Mouse (Mus musculus) intestine, postnatal 0 days (tissue): Measurements from ENCODE around the gene Ankrd37. TPM values are rescaled to one million over a fixed set of nuclear protein-coding genes. Genes with fewer than 3 reads are reported as not detected.

Source experiments
- ATAC-seq: fragments of 200-750 bp; cut with Nextera tagmentation; 2 replicates; pipeline ENCODE4 v1.8.0; 2017; ENCODE audit warnings: mild to moderate bottlenecking, moderate TSS enrichment, moderate library complexity
- H3K27ac ChIP-seq: fragments of 300-500 bp; sonication (generic); 2 replicates; pipeline ENCODE4 v1.5.1; 2014; ENCODE audit warnings: mild to moderate bottlenecking, low read depth, low read length, moderate library complexity
- H3K27me3 ChIP-seq: fragments of 300-500 bp; sonication (generic); replicated peaks from 2 replicates; pipeline ENCODE4 v1.6.1; 2014; ENCODE audit warnings: low read length, mixed read lengths; ENCODE audit not compliant: control insufficient read depth, insufficient read depth
- H3K36me3 ChIP-seq: fragments of 300-500 bp; sonication (generic); 2 replicates; pipeline ENCODE4 v1.6.1; 2014; ENCODE audit warnings: mild to moderate bottlenecking, moderate library complexity; ENCODE audit not compliant: control insufficient read depth, insufficient read depth
- H3K4me1 ChIP-seq: fragments of 300-500 bp; sonication (generic); replicated peaks from 2 replicates; pipeline ENCODE4 v1.6.1; 2014; ENCODE audit warnings: antibody characterized with exemption, low read length, mixed read lengths; ENCODE audit not compliant: control insufficient read depth, insufficient read depth
- H3K4me2 ChIP-seq: fragments of 300-500 bp; sonication (generic); replicated peaks from 2 replicates; pipeline ENCODE4 v1.6.1; 2014; ENCODE audit warnings: low read depth, mild to moderate bottlenecking, moderate library complexity
- H3K4me3 ChIP-seq: fragments of 300-500 bp; sonication (generic); 2 replicates; pipeline ENCODE4 v1.5.1; 2014; ENCODE audit warnings: low read depth, low read length
- H3K9ac ChIP-seq: fragments of 300-500 bp; sonication (generic); 2 replicates; pipeline ENCODE4 v1.6.1; 2014; ENCODE audit warnings: mild to moderate bottlenecking, low read depth, low read length
- H3K9me3 ChIP-seq: fragments of 300-500 bp; sonication (generic); 2 replicates; pipeline ENCODE4 v1.6.1; 2016; ENCODE audit warnings: mixed run types; ENCODE audit not compliant: control insufficient read depth
- CTCF ChIP-seq: sonication (generic); IDR thresholded peaks from 2 replicates; pipeline ENCODE4 v1.5.1; 2016; ENCODE audit warnings: low read depth, mild to moderate bottlenecking, control low read depth, antibody characterized with exemption, moderate library complexity
- WGBS: fragments of 180-500 bp; shearing (Covaris S2); extraction: QIAGEN DNeasy Blood & Tissue Kit; methylation state at CpG from one replicate; pipeline ENCODE4 v1.1.7; 2014; 5-methylcytosine and 5-hydroxymethylcytosine counted together
- polyA plus RNA-seq: library from polyadenylated mRNA; unstranded; fragments of >200 nt; fragmentation: Nextera tagmentation; extraction: Ambion mirVana; gene quantifications from 2 replicates; pipeline ENCODE4 v1.2.1, GENCODE M21; 2015

The Ankrd37 gene
- polyA plus RNA-seq, 1 experiment from 2014 or later, result 32.7 TPM

DNA sequence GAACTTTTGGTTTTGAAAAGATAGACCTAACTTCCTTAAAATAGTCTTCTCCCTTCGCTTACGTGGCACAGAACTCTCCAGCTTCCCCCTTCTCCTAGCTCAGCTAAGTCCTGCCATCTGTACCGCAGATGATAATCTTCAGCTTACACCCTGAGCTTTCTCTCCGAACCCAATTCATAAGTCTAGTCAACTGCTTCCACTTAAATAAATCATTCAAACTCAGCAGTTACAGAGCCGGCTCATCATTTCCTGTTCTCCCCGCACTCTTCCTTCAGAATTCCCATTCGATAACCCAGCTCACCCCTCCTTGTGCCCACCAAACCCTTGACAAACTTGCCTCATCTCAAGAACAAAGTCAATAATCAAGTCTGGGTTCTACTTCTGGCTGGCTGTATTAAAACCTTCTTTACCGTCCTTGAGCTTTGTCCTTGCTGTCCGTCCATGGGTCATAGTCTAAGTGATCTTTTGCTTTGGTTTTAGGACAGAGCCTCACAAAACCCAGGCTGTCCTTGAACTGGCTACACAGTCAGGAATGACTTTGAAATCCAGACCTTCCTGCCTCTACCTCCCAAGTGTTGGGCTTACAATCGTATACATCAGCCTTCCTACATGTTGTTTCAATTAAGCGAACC lies 29.6 kb downstream of the Ankrd37 start:
- 0 out of 2 replicates have a peak, but pooled peaks cover 3% of the 10 kb centered on the region for H3K9me3 ChIP-seq
- 48% methylated on average over 11 of the region's 11 CpGs for whole genome bisulfite sequencing
- H3K4me1 ChIP-seq, result peaks cover 10% of the 10 kb centered on the region
- no peaks in the 10 kb centered on the region for H3K27me3 ChIP-seq
- TF ChIP-seq CTCF, result no peak
- peak overlapping the region; percentile 60 for H3K27ac ChIP-seq
- H3K9ac ChIP-seq, result peak overlapping the region; percentile 52
- peak overlapping the region; percentile 77 for H3K4me3 ChIP-seq
- no peak for ATAC-seq
- peaks cover 4% of the 10 kb centered on the region; the same call in 1 of the 2 replicates for H3K36me3 ChIP-seq
- H3K4me2 ChIP-seq, result peak overlapping the region; percentile 85

DNA sequence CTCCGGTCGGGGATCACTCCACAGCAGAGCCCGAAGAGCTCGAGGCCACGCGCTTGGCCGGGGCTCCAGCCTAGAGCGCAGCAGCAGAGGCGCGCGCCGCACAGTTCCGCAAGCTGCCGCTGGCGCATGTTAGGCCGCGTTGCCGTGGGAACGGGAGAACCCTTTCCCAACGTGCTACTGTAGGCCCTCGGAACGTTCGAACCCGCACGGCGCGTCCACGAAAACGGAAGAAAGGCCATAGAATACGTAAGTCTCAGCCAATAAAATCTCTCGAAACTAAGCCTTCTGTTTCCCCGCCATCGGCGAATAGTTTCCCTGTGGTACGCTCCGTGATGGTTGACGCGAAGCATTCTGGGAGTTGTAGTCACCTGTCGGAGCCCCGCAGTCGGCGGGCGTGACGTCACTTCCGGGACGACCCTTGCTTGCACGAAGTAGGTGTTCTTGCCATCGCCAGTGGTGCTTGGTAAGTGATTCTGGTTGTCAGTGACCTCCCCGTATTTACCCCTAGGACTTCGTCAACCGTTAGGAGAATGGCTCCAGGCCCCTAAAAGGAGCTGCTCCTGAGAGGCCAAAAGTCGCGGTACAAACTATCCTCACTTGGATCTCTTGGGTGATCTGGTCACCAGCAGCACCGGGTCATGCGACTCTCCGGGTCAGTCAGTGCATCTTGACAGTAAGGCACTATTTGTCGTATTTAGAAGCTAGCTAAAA lies 30.2 kb downstream of the Ankrd37 start, which contains the start of the genes 1700029J07Rik and Ufsp2:
Gene 1700029J07Rik (minus strand): TSS at position 127 of the 711 bp plus-strand sequence.
Gene Ufsp2 (plus strand): TSS at position 403 of the 711 bp plus-strand sequence.
- Histone ChIP-seq H3K27me3 (no peaks in the 10 kb centered on the region), H3K9me3 (0 out of 2 replicates have a peak, but pooled peaks cover 3% of the 10 kb centered on the region), H3K36me3 (no peaks in the 10 kb centered on the region), H3K9ac (peak within 1 kb of the TSS; percentile 52), H3K4me3 (peak within 1 kb of the TSS; percentile 77), H3K4me1 (peaks cover 10% of the 10 kb centered on the region), H3K4me2 (peak within 1 kb of the TSS; percentile 85), H3K27ac (peak within 1 kb of the TSS; percentile 60)
- under 1% methylated on average over 57 of the region's 57 CpGs for WGBS
- peak; percentile 97 for ATAC-seq
- TF ChIP-seq CTCF, result peak; percentile 59

- 72% methylated on average over 8 of the region's 8 CpGs for WGBS
- no peaks in the 10 kb centered on the region for H3K36me3 ChIP-seq
- no peaks in the 10 kb centered on the region for H3K27me3 ChIP-seq
- peaks cover 10% of the 10 kb centered on the region for H3K4me1 ChIP-seq
- ATAC-seq, result no peak
- H3K27ac ChIP-seq, result no peak overlapping the region
- 0 out of 2 replicates have a peak, but pooled peaks cover 3% of the 10 kb centered on the region for H3K9me3 ChIP-seq
- no peak; the same call in 1 of the 2 replicates for TF ChIP-seq CTCF
- H3K4me2 ChIP-seq, result peak overlapping the region; percentile 85; the same call in 1 of the 2 replicates
- no peak overlapping the region for H3K9ac ChIP-seq
- no peak overlapping the region for H3K4me3 ChIP-seq
Observed at GRCm38 (mm10) chr8:45973988-45974505, 31.5 kb downstream of the Ankrd37 start.

DNA sequence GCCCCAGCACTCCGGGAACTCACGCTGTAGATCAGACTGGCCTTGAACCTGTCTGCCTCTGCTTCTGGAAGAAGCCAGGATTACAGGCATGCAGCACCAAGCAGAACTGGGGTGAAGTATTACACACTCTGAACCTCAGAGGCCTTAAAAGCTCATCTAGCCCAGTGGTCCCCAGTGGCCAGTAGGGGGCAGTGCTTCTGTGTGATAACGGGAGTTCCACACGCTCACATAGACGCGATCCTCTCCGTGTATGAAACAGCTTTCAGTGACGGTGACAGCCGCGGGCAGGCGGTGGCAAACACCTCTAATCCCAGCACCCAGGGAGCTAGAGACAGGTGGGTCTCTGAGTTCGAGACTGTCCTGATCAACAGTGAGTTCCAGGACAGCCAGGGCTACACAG lies 34.6 kb downstream of the Ankrd37 start:
- TF ChIP-seq CTCF, result peak; percentile 37
- 97% methylated on average over 12 of the region's 12 CpGs for WGBS
- no peak overlapping the region for H3K27ac ChIP-seq

DNA sequence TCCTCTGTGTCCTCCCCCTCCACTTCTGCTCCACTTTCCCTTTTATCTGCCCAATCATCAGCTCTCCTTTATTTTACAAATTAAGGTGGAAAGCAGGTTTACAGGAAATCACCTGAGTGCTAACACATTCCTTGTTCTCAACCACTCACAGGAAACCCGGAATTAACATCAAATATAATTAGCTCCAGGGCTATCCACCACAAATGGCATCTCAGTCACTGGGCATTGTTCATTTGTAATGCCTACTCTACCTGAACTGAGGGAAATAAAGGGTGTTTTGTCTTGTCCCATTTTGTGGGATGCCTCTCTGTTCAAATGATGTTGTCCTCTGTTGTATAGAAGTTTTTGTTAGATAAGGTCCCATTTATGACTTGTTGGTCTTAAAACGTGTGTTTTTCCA lies 54.9 kb downstream of the Ankrd37 start:
- no peak overlapping the region for H3K27ac ChIP-seq
- no peaks in the 10 kb centered on the region for H3K27me3 ChIP-seq
- no peak overlapping the region for H3K4me3 ChIP-seq
- no peak overlapping the region for H3K9ac ChIP-seq
- 53% methylated on average over 2 of the region's 2 CpGs for WGBS
- H3K9me3 ChIP-seq, result no peaks in the 10 kb centered on the region
- no peak for TF ChIP-seq CTCF
- H3K36me3 ChIP-seq, result no peaks in the 10 kb centered on the region
- H3K4me1 ChIP-seq, result no peaks in the 10 kb centered on the region
- ATAC-seq, result no peak
- H3K4me2 ChIP-seq, result no peak overlapping the region

More for the DNA sequence above, 34.6 kb downstream of the Ankrd37 start:
- Histone ChIP-seq H3K36me3 (no peaks in the 10 kb centered on the region), H3K4me2 (no peak overlapping the region), H3K4me1 (peaks cover 6% of the 10 kb centered on the region), H3K27me3 (no peaks in the 10 kb centered on the region), H3K9ac (no peak overlapping the region), H3K9me3 (0 out of 2 replicates have a peak, but pooled peaks cover 3% of the 10 kb centered on the region), H3K4me3 (no peak overlapping the region)
- no peak for ATAC-seq

Other genes starting within 250 kb of the Ankrd37 start
- gene Pdlim3, start 120.2 kb downstream of the Ankrd37 start, polyA plus RNA-seq, result 134 and 149 TPM in 2 replicates
- gene Ccdc110, start 71.1 kb downstream of the Ankrd37 start, polyA plus RNA-seq, result not detected in 2 replicates
- gene 1700029J07Rik, start 30.5 kb downstream of the Ankrd37 start, polyA plus RNA-seq, result 0.31 and 0.70 TPM in 2 replicates
- gene Ufsp2, start 30.2 kb downstream of the Ankrd37 start, polyA plus RNA-seq, result 94.2 and 97.2 TPM in 2 replicates
- gene Lrp2bp, start 6.4 kb downstream of the Ankrd37 start, polyA plus RNA-seq, result 0.44 and 0.54 TPM in 2 replicates
- 15.2 and 17.1 TPM in 2 replicates for gene Cfap97, start 146.1 kb upstream of the Ankrd37 start, polyA plus RNA-seq
- gene Snx25, start 146.5 kb upstream of the Ankrd37 start, polyA plus RNA-seq, result 12.1 and 13.2 TPM in 2 replicates
- gene Slc25a4, start 205.6 kb upstream of the Ankrd37 start, polyA plus RNA-seq, result 230 TPM in 2 replicates